Mouse (Mus musculus): Measurements from ENCODE around the gene Hoxc10.

Gene Hoxc10

GRCm38 (mm10) chr15:102991782-102992181 lies 25.2 kb downstream of the Hoxc10 start:
- no peak for DNase-seq

DNA sequence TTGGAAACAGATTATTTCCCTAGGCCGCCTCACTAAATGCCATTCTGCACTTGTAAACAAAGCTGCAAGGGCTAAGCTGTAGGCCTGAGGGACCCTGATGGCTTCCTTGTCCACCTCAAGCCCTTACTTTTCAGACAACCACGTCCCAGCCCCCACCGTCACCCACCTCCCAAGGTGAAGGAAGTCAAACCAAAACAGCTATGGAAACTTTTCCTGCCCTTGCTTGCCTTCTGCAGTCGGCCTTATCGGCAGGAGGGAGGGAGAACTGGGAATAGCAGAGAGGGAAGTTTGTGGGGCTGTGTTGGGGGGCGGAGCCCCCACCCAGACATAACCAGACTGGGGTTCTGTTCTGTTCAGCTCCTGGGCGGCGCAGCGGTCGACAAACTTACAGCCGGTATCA lies 25.6 kb downstream of the Hoxc10 start:
- DNase-seq = no peak

GRCm38 (mm10) chr15:102992863-102993262 lies 26.3 kb downstream of the Hoxc10 start:
- DNase-seq = no peak

- DNase-seq = no peak
These were observed 30.0 kb downstream of the Hoxc10 start for GRCm38 (mm10) chr15:102996548-102996947.

GRCm38 (mm10) chr15:102997431-102997830 lies 30.8 kb downstream of the Hoxc10 start:
- no peak for DNase-seq

DNA sequence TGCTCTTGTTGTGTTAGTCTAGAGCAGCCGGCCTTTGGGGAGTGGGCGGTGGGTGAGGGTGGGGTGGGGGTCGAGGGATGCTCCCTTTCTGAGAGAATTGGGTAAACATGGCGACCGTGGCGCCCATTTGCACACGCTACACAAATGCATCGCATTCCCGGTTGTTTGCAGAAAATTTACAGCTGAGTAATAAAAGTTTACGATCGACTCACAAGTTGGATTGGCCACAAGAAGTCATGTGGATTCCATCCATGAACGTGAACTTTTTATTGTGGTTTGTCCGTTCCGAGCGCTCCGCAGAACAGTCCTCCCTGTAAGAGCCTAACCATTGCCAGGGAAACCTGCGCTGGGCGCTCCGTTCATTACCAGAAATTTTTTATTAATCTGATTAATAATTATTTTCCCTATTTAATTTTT lies 31.4 kb downstream of the Hoxc10 start, which contains the start of gene Hoxc6:
Gene Hoxc6, plus strand, starts transcription at position 319 of the 417 bp plus-strand sequence.
- DNase-seq = no peak

GRCm38 (mm10) chr15:102998608-102999182 lies 32.1 kb downstream of the Hoxc10 start:
- DNase-seq = no peak

- DNase-seq = peak; percentile 36
These were observed 32.7 kb downstream of the Hoxc10 start for GRCm38 (mm10) chr15:102999183-102999831.

DNA sequence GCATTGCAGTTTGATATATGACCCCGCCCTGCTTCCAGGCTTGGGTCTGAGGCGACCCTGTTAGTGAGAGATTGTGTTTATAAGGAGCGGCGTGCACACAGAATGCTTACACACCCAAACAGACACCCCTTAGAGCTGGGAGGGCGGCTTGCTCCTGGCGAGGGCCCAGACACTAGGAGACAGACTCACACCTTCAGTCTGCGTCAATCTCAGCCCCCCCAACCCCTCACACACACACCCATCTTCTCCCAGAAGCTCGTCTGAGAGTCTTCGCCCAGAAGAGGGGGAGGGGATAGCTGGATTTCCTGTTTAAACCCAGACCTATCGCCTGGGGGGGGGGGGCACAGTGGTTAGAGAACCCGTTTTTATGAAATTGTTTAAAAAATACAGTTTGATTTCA lies 33.4 kb downstream of the Hoxc10 start:
- no peak for DNase-seq

DNA sequence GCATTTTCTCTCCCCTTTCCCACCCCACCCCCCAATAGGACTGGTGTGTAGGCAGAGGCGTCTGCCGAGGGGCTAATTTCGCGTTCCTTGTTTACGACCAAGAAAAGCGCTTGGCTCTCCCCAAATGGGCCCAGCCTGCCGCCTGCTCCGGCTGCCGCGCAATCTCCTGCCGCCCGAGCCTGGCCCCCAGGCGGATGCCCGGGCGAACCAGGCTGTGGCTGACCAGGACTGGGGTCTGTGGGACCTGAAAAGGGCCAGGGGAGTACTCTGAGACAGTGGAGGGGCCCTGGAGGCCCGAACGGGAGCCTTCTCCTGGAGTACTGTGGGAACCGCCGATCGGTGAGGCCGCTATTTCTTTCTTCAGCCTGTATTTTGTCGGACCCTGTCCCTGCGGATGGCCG lies 33.9 kb downstream of the Hoxc10 start:
- DNase-seq = no peak

GRCm38 (mm10) chr15:103001370-103001769 lies 34.8 kb downstream of the Hoxc10 start:
- no peak for DNase-seq

- no peak for DNase-seq
These were observed 35.6 kb downstream of the Hoxc10 start for GRCm38 (mm10) chr15:103002156-103002555.

- no peak for DNase-seq
These were observed 36.3 kb downstream of the Hoxc10 start for GRCm38 (mm10) chr15:103002821-103003448.

DNA sequence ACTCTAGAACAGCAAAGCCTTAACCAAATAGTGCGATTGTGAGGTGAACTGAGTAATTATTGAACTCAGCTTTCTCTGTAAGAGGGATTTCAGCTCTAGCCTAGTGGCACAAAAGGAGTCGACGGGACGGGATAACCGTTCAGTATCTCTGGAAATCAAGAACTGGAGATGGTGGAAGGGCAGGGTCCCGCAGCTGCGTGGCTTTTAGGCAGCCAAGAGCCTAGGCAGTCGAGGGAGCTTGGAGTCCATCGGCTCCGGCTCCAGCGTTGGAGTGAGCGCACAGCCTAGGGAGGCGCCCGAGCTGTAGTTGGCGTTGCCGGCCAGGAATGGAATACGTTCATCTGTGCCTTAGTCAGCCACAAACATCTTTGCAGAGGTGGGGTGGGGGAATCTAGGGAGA lies 38.7 kb downstream of the Hoxc10 start:
- no peak for DNase-seq

DNA sequence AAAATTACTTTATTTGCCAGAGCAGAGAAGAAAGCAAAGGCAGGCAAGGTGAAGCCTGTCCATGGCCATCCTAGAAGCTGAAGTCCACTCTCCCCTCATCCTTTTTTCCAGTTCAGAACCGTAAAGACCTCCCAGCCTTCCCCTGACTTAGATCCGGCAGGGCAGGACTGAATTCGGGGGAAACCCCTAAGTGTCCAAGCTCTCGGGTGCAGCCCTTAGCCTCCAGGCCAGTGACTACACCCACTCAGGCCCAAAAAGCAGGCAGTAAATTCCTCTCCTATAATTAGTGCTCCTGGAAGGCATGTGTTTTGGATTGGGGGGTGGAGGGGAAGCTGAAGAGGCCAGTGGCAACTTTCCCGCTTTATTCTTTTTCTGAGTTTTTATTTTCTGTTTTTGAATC lies 39.2 kb downstream of the Hoxc10 start:
- no peak for DNase-seq

DNA sequence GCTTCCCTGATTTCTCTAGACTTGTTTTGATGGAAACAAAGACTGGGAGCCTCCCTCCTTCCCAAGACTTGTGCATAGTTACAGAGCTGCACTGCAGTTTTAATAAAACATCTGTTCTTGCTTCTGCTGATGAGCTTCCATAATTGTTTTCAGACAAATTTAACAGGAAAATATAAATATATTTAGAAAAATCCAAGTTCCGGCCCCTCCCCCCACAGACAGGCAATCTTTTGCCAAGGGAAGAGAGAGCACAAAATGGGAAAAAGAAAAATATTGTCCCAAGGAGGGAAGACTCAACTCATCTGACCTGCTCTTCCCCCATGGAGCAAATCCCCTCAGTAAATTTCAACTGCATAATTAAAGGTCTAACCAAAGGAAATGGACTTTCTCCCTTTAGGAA lies 39.7 kb downstream of the Hoxc10 start:
- no peak for DNase-seq

- no peak for DNase-seq
These were observed 42.9 kb downstream of the Hoxc10 start for GRCm38 (mm10) chr15:103009265-103010111.

DNA sequence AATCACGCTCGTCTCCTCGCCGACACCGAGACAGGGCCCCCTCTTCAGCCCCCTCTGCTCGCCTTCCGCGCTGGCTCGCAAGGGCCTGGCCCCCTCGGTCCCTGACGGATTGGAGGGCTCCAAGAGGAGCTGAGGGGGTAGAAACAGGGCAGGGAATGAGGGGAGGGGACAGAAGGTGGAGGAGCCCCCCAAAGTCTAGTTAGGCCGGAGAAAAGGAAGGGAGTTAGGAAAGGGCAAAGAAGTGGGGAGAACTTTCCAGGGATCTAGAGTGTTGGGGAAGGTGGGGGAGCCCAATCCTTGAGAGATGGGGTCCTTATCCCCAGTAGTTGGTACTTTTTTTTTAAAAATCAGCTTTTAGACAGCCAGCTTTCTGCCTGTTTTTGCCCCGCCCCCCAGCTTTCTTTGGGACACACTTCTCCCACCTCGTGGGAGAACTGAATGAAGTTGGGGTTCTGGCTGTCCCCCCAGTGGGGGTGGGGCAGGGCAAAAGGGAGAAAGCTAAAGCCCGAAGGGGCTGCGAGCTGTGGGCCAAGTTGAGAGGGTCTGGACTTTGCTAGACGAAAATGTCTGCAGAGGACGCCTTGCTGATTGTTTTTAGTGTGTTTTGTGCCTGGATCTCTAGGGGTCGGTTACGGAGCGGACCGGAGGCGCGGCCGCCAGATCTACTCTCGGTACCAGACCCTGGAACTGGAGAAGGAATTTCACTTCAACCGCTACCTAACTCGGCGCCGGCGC lies 43.7 kb downstream of the Hoxc10 start:
- DNase-seq = no peak

DNA sequence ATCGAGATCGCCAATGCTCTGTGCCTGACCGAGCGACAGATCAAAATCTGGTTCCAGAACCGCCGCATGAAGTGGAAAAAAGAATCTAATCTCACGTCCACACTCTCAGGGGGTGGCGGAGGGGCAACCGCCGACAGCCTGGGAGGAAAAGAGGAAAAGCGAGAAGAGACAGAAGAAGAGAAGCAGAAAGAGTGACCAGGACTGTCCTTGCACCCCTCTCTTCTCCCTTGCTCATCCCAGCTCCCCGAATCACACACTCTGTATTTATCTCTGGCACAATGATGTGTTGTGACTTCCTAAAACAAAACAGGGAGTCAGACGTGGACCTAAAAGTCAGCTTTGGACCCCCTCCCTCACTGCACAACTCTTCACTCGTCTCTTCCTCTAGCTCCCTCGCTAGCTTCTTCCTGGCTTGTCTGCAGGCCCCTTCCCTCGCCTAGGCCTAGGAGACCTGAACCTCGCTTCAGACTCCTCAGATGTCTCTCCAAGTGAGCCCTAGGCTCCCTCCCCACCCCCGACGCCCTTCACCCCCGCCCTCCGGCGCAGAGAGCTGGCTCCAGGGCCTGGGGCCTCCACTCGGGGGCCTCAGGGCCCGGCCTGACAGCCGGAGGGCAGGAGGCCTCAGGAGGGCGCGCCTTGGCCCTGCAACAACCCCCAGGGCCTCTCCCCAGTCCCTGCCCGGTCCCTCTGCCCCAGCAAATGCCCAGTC lies 44.4 kb downstream of the Hoxc10 start:
- no peak for DNase-seq

GRCm38 (mm10) chr15:103011928-103012486 lies 45.4 kb downstream of the Hoxc10 start:
- DNase-seq = no peak

DNA sequence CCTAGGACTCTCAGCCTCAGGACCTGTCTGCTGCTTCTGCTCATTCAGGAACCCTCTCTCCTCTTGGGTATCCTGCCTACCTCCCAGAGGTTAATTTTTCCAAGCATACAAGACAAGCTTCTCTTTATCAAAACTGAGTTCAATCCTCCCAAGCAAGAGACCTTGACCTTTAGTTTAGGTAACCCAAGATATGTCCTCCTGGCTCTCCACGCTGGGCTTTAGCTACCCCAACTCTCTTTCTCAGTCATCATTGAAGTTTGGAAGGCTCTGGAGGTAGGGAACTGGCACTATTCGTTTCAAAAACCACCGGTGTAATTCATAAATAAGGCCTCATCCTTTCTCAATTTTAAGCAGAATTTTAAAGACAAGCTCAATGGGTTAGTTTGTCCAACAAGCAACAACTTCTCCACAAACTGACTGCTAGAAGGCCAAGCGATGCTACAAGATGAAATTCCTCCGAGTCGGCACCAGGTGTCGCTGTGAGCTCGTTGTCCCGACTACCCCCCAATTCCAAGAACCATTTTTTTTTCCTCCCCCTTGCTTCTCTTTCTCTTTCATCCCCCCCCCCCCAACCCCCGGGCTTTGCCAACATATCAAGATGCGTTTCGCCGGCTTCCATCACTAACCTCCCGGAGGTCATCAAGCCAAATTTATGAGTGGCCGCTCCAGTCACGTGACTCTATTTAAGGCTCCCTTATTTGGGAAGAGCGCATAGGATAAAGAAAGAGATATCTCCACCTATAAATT lies 46.8 kb downstream of the Hoxc10 start:
- peak; percentile 10 for DNase-seq

Measured in lung, postnatal 36 days (tissue).